Mouse (Mus musculus): ENCODE results near the gene Asb8. TPM values are rescaled to one million over a fixed set of nuclear protein-coding genes. Genes with fewer than 3 reads are reported as not detected.

The Asb8 gene
- total RNA-seq, 2 experiments from 2014 or later, result 46.5 to 48.0 TPM

DNA sequence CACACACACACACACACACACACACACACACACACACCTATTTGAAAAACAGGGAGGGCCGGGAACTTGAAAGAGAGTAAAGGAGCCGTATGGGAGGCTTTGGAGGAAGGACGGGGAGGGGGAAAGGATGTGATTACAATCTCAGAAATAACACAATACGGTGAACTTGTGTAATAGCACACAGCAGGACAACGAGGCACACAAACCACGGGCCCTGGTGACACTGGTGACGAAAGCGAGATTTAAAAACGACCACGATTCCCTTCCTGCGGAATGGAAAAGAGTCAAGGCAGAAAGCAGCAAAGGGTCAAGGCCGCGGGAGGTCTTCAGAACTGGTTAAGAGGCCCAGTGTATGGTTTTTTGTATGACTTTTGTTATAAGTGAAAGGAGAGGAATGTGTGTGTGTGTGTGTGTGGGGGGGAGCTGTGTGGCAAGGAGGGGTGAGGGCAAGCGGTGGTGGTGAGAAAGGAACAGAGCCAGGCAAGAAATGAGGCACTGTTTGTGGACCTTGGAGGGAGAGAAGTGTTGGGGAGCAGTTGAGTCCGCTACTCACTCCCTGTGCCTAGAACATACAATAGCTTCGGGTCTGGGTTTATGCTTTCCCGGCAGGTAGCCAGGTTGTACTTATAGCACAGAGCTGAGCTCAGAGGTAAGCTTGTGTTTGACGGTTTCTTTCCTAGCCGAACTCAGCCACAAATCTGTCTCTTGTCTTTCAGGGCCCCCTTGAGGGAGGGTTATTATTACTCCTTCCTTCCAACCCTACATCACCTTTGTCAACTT lies 4.2 kb downstream of the Asb8 start:
- intact Hi-C loops (cut with DNase I), result no loop called here
- no peak for DNase-seq (ENCODE audit: low spot score in 2 of 2)

DNA sequence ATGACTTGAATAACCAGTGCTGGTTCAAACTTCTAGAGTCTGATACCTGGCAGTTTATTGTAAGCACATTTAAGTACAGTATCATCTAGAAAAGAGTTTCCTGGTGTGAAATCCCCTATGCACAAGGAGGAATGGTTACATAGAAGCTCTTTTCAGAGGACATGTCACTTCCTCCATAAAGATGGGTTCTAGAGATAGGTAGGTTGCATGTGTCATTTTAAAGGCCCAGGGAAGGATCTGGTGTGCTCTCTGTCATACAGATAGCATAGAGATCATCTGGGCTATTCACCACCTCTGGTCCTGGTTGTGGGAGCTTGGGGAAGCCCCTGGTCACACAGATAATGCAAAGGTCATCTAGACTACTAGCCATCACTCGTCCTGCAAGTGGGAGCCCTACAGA lies 8.2 kb downstream of the Asb8 start:
- DNase-seq (ENCODE audit: low spot score in 2 of 2), result no peak
- intact Hi-C loops (cut with DNase I), result no loop called here

DNA sequence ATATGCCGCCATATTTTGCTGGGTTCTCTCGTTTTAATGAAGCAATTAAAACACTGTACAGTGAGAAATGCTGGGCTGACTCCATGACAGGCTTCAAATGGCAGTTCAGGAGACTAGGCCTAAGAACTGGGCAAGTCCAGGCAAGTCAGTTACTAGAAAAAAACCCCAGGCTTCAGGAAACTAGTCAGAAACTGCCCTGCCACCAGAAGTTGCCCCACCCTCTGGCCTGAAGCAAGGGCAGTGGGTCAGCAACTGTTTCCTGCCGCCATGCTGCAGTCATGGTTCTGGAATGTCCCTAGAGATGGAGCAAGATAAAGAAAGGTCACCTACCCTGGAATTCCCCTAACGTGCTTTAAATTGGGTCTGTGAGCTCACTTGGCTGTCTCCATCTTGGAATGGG lies 9.5 kb downstream of the Asb8 start:
- intact Hi-C loops (cut with DNase I), result no loop called here
- DNase-seq (ENCODE audit: low spot score in 2 of 2), result no peak

DNA sequence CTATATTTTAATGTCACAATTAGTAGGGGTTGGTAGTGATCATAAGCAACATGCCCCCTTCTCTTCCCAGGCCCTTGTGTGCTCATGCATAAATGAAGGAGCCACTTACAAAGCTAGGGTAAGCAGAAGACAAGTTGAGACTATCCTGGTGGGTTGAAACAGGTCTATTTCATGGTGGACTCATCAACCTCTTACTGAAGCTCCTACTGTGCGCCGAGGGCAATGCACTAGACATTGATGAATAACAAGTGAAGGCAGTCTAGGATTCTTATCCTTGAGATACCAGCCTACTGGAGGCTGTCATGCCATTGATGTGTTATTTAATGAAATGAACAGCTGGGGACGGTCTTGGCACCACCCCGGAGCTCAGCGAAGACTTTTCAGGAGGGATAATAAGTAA lies 10.2 kb downstream of the Asb8 start:
- intact Hi-C loops (cut with DNase I), result no loop called here
- no peak for DNase-seq (ENCODE audit: low spot score in 2 of 2)

DNA sequence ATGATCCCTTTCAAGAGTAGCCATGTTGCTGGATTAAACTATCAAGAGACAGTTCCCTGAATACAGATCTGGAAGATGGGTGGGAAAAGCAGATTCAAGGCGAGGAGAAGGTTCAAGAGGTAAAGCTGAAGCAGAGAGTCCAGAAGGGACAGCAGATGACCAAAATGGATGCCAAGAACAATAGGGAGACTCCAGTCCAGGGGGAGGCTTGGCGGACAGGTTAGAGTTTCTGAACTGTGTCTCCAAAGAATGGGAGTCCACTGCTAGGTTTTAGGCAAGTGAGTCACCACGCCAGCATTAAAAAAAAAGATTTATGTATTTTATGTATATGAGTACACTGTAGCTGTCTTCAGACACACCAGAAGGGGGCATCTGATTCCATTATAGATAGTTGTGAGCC lies 10.8 kb downstream of the Asb8 start:
- no peak for DNase-seq (ENCODE audit: low spot score in 2 of 2)
- intact Hi-C loops (cut with DNase I), result no loop called here

DNA sequence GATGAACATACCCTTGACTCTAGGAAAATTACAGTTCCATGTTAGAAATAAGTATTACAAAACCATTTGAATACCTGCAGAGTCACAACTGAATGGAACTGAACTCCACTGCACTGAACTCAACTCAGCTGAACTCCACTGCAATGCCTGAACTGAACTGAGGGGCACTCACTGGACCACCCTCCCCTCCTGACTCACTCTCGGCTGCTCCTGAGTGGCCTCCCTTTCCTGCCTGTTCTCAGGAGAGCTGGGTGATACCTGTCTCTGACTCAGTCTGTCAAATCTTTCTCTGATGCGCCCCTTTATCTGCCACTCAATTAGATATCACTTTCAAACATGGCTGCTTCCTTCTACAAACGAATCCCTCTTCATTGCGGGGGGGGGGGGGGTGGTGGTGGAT lies 11.3 kb downstream of the Asb8 start:
- intact Hi-C loops (cut with DNase I), result no loop called here

DNA sequence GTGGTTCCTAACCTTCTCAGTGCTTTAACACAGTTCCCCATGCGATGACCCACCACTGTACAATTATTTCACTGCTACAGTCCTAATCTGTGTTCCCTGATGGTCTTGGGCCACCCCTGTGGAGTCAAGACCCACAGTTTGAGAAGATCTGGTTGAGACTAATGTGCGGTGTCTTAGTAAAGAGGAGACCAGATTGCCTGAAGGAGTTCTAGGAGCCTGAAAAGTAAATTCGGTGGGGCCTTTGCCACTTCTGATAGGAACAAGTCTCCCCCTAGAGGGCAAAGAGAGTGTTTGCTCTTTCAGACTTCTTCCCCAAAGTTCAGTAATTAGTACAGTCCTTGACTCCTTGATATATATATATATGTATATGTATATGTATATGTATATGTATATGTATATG lies 11.8 kb downstream of the Asb8 start:
- DNase-seq (ENCODE audit: low spot score in 2 of 2), result no peak
- intact Hi-C loops (cut with DNase I), result loop anchor here (2.0 kb wide), 1 partner anchor 61 kb away; the partner anchor contains the start of genes Pfkm and Senp1

More for the DNA sequence above, 11.3 kb downstream of the Asb8 start:
- no peak for DNase-seq (ENCODE audit: low spot score in 2 of 2)

DNA sequence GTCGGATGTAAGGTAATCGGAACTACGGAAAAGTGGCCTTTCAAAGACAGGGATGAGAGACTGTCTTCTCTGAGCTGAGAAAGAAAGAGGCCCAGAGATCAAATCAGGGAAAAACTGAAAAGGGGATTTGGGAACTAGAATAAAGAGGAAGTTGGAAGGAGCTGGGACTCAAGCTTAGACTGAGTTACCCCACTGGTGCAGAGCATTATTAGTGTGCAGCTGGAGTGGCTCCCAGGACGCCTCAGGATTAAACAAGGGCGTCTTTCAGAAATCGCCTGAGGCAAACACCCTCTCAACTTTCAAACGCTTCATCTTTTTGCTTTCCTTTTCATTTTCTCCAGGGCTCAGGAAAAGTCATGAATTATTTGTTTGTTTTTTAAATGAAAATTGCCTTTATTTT lies 12.5 kb downstream of the Asb8 start:
- intact Hi-C loops (cut with DNase I), result loop anchor here (2.0 kb wide), 1 partner anchor 60 kb away; the partner anchor contains the start of genes Pfkm and Senp1
- no peak for DNase-seq (ENCODE audit: low spot score in 2 of 2)

DNA sequence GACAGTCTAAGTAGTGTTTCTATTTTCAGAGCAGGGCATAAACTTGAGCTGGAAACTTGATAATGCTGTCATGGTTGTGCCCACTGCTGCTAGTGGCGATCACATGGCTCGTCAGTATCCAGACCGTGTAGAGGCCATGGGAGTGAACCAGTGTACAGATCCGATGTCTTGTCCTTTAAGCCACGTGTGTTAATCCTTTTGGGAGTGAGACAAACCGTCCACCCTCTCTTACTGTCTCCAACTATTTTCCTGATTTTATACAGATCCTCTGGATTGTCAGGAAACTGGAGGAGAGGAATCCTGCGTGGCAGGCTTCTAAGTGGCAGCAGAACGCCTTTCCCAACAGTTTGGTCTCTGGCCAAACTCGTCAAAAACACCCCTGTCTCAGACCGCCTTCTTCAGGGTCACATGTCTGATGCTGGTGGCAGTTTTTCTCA lies 16.2 kb downstream of the Asb8 start:
- intact Hi-C loops (cut with DNase I), result no loop called here
- no peak for DNase-seq (ENCODE audit: low spot score in 2 of 2)

DNA sequence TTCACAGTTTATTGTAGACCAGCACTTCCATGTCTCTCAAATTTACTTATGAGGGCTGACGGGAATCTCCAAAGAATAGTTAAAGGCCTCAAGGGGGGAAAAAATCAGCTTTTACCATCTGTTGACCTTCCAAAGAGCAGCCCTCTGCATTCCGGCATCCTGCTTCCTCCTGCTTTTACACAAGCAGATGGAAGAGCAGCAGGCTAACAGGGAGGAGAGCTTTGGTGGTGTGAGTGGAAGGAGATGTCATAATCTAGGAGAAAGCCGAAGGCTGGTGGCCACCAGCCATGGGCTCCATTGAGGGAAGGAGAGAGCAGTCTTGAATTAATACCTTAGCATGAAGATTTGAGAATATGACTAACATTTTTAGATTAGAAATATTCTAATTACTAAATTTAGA lies 17.1 kb downstream of the Asb8 start:
- DNase-seq (ENCODE audit: low spot score in 2 of 2), result no peak
- intact Hi-C loops (cut with DNase I), result no loop called here

DNA sequence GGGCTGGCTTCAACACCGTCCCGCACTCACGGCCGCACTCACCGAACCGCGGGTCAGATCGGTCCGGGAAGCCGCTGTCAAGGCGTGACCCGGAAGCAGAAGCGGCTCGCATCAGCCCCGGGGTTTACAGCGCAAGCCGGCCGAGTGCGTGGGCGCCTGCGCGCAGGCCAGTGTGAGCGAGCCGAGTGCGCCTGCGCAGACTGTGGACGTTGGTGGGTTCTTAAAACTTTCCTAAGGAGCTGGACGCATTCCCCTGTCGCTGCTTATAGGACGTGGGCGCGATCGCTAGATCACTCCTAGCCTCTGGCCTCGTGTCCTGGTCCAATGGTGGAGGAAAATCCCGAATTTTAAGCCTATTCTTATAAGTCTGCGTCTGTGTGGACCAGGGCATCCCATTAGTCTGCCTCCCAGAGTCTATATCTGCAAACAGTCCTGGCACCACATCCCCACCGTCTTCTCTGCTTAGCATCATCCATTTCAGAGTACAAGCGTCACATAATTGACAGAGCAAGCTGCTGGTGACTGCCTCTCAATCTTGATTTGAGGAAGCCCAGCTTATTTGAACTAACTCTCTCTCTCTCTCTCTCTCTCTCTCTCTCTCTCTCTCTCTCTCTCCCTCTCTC lies 19.8 kb downstream of the Asb8 start:
- peak; percentile 95 to 98 for DNase-seq (ENCODE audit: low spot score in 2 of 2)
- intact Hi-C loops (cut with DNase I), result loop anchor here (2.0 kb wide), 1 partner anchor 53 kb away; the partner anchor contains the start of genes Pfkm and Senp1

DNA sequence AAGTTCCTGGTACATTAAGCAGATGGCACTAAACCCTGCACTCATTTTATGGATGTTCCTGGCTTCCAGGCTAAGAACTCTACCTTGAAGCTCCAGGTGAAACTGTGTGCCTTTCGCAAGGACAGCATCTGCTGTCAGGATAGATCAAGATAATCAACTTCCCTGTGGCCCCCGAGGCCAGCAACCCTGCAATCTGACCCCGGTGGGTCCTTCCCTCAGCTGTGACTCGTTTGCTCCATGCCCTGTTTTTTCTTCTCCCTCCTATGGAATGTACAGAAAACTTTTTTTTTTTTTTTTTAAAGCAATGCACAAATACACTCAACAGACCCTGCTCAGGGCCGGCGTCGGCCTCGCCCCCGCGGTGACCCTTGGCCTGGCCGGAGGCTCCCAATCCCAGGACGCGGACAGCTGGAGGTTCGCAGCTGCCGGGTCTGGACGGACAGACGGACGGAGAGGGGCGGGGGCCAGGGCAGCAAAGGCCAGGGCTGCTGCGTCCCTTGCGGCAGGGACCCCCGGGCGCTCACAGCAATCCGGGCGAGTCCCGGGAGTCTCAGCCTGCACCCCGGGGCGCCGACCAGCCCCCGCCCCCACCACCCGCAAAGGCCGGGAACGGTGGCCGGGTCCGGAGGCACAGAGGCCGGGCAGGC lies 20.4 kb downstream of the Asb8 start:
- intact Hi-C loops (cut with DNase I), result loop anchor here (2.0 kb wide), 1 partner anchor 52 kb away; the partner anchor contains the start of genes Pfkm and Senp1
- DNase-seq (ENCODE audit: low spot score in 2 of 2), result no peak

DNA sequence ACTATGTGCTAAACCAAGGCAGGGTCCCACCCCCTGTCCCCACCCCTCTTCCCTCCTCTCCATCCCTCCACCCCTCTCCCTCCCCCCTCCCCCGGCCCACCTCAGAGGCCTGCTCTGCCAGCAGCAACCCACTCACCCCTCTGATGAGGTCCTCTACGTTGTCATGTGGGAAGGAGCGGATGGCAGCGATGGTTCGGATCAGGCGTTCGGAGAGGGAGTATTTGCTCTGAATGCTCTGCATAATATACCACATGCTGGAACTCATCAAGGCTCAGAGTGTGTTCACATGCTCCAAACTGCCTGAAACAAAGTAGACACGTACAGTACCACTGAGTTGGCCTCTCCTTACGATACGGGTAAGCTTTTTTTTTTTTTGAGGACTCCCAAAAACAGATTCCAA lies 22.9 kb downstream of the Asb8 start:
- peak in 1 of 2 experiments; percentile 34 for DNase-seq (ENCODE audit: low spot score in 2 of 2)
- intact Hi-C loops (cut with DNase I), result loop anchor here (2.0 kb wide), 1 partner anchor 34 kb away; no protein-coding TSS in a partner anchor

DNA sequence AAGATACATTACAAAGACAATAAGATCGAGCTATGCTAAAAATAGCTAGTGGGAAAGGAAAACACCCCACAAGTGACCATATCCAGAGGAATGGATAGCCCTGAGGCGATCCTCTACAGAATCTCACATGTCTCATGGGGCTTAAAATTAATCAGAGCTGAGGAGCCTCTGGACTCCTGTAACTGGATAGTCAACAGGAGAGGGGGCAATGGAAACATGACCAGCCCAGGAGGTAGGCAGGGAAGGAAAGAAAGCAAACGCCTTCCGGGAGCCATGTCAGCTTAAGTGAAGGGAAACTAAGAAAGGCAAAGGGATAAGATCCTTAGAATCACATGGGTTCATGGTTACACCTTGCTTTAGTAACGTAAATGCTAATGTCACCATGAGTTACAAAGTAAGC lies 24.6 kb downstream of the Asb8 start:
- DNase-seq (ENCODE audit: low spot score in 2 of 2), result no peak
- intact Hi-C loops (cut with DNase I), result no loop called here

DNA sequence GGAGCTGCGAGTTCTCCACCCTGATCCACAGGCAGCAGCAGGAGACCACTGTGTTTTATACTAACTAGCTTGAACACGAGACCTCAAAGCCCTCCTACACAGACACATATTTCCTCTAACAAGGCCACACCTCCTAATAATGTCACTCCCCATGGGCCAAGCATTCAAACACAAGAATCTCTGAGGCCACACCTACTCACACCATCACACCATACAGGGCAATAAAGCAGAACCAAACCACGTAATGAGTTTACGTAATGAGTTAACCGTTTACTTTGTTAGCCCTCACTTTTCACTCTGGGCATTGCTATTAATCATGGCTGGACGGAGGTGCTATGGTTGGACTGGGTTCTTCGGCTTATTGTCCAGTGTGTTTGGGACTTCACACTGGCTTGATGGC lies 25.7 kb downstream of the Asb8 start:
- intact Hi-C loops (cut with DNase I), result no loop called here
- no peak for DNase-seq (ENCODE audit: low spot score in 2 of 2)

DNA sequence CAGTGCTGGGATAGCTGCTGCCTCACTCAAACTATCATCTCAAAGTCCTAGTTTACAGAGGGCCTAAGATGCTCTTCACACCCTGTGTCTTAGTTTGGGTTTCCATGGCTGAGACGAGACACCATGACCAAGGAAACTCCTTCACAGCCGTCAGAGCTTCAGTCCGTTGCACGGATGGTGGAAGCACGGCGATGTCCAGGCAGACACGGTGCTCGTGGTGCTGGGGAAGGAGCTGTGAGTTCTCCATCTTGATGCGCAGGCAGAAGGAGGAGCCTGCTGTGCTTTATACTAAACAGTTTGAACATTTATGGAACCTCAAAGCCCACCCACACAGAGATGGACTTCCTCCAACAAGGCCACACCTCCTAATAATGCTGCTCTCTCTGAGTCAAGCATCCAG lies 28.6 kb downstream of the Asb8 start:
- intact Hi-C loops (cut with DNase I), result no loop called here
- no peak for DNase-seq (ENCODE audit: low spot score in 2 of 2)

DNA sequence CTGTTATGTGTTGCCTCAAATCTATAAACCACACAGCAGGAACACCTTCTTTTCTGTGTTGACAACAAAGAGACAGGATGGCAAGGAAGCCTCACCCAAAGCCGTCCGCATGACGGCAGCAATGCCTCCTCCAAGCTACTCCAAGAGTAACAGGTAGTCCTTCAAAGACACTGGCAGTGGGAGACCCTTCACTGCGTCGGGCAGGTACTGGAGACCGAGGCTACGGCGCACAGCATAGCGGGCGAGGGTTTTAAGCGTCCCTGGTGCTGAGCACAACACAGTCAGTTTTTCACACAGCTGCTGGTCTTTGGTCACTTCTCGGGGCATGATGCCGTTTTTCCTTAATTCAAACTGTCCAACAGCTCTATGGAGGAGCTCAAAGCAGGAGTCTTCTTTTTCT lies 29.8 kb downstream of the Asb8 start:
- no peak for DNase-seq (ENCODE audit: low spot score in 2 of 2)
- intact Hi-C loops (cut with DNase I), result no loop called here

DNA sequence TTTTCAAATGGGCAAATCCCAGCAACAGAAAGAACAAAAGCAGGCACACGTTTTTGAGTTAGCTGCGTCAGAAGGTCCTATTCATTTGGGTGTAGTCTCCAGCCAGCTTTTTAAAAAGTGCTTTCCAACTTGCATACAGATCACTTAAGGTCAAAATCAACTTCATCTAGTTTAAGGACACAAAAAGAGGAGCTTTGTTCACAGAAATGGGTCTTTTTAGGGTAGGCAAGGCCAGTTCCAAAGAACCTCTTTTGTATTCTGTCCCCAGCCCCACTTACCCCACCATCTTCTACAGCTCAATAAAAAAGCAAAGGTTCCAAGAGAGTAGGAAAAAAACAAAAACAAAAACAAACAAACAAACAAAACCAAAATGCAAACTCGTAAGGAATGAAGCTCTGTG lies 30.8 kb downstream of the Asb8 start:
- peak in 1 of 2 experiments; percentile 45 for DNase-seq (ENCODE audit: low spot score in 2 of 2)
- intact Hi-C loops (cut with DNase I), result no loop called here

DNA sequence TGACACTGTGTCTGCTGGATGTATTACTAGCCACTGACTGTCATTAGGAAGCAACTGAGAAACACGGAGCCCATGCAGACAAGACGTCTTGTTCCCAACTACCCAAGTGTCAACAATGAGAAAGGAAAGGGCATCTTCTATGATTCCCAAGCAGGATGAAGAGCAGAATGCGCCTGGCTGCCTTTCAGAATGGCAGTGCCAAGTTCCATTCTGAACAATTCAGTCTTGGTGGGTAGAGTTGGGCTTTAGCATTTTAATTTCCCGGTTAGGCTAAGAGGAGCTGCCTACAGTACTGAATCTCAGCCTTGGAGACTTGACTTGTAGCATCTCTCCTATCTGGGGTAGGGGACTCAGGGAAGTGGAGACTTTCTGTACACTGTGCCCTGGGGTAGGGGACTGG lies 31.4 kb downstream of the Asb8 start:
- peak in 1 of 2 experiments; percentile 57 for DNase-seq (ENCODE audit: low spot score in 2 of 2)
- intact Hi-C loops (cut with DNase I), result no loop called here

DNA sequence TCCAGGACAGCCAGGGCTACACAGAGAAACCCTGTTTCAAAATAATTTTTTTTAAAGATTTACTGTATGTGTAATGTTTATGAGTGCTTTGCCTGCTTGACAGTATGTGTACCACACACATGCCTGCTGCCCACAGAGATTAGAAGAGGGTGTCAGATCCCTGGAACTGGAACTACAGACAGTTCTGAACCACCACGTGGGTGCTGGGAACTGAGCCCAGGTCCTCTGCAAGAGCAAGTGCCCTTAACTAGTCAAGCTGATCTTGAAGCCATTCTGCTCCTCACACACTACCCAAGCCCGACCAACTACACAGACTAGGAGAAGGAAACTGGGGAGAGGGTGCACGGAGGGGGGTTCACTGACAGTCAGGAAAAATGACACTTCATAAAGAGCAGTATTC lies 32.0 kb downstream of the Asb8 start:
- no peak for DNase-seq (ENCODE audit: low spot score in 2 of 2)
- intact Hi-C loops (cut with DNase I), result no loop called here

All from left cerebral cortex, postnatal 25 days (tissue).